Mouse (Mus musculus) embryonic facial prominence, embryonic 11.5 days (tissue): ENCODE results near the gene Jdp2. TPM values are rescaled to one million over a fixed set of nuclear protein-coding genes. Genes with fewer than 3 reads are reported as not detected.
A peak's percentile ranks its signal among the peaks of the same experiment; 100 is the strongest.

ENCODE experiments used
- ATAC-seq: fragments of 200-750 bp; cut with Nextera tagmentation; replicated peaks from 2 replicates; pipeline ENCODE4 v1.8.0; 2017; ENCODE audit warnings: low read depth; ENCODE audit not compliant: insufficient number of reproducible peaks, low FRiP score, low TSS enrichment
- DNase-seq: peaks from one replicate; pipeline ENCODE4 v3.0.0-alpha.2; 2015; ENCODE audit warnings: low spot score
- H3K27ac ChIP-seq: fragments of 300-500 bp; sonication (generic); replicated peaks from 2 replicates; pipeline ENCODE4 v1.5.1; 2014; ENCODE audit warnings: mild to moderate bottlenecking, low read depth, low read length, control low read depth
- H3K27me3 ChIP-seq: fragments of 300-500 bp; sonication (generic); 2 replicates; pipeline ENCODE4 v1.6.1; 2014; ENCODE audit warnings: mild to moderate bottlenecking, low read length, moderate library complexity, mixed read lengths; ENCODE audit not compliant: control insufficient read depth, insufficient read depth
- H3K36me3 ChIP-seq: fragments of 300-500 bp; sonication (generic); replicated peaks from 2 replicates; pipeline ENCODE4 v1.6.1; 2014; ENCODE audit warnings: low read depth, mild to moderate bottlenecking, low read length, moderate library complexity, mixed read lengths; ENCODE audit not compliant: control insufficient read depth, insufficient read depth
- H3K4me1 ChIP-seq: fragments of 300-500 bp; sonication (generic); 2 replicates; pipeline ENCODE4 v1.6.1; 2014; ENCODE audit warnings: low read length, mixed read lengths; ENCODE audit not compliant: control insufficient read depth, insufficient read depth
- H3K4me2 ChIP-seq: fragments of 300-500 bp; sonication (generic); 2 replicates; pipeline ENCODE4 v1.6.1; 2014; ENCODE audit warnings: low read depth, mild to moderate bottlenecking, control low read depth, low read length, moderate library complexity
- H3K4me3 ChIP-seq: fragments of 300-500 bp; sonication (generic); 2 replicates; pipeline ENCODE4 v1.5.1; 2014; ENCODE audit warnings: low read depth, low read length, control low read depth
- H3K9ac ChIP-seq: fragments of 300-500 bp; sonication (generic); replicated peaks from 2 replicates; pipeline ENCODE4 v1.6.1; 2014; ENCODE audit warnings: mild to moderate bottlenecking, control low read depth, low read length
- H3K9me3 ChIP-seq: fragments of 300-500 bp; sonication (generic); replicated peaks from 2 replicates; pipeline ENCODE4 v1.6.1; 2016; ENCODE audit warnings: mild to moderate bottlenecking, low read length, inconsistent platforms, mixed read lengths; ENCODE audit not compliant: control insufficient read depth
- WGBS: fragments of 180-500 bp; shearing (Covaris S2); extraction: QIAGEN DNeasy Blood & Tissue Kit; methylation state at CpG from one replicate; pipeline ENCODE4 v1.1.7; 2014; 5-methylcytosine and 5-hydroxymethylcytosine counted together
- polyA plus RNA-seq: library from polyadenylated mRNA; unstranded; fragments of >200 nt; fragmentation: Nextera tagmentation; extraction: Ambion mirVana; gene quantifications from 2 replicates; pipeline ENCODE4 v1.2.1, GENCODE M21; 2014

Jdp2 gene
- polyA plus RNA-seq: 0.27 and 0.49 TPM in 2 replicates

DNA sequence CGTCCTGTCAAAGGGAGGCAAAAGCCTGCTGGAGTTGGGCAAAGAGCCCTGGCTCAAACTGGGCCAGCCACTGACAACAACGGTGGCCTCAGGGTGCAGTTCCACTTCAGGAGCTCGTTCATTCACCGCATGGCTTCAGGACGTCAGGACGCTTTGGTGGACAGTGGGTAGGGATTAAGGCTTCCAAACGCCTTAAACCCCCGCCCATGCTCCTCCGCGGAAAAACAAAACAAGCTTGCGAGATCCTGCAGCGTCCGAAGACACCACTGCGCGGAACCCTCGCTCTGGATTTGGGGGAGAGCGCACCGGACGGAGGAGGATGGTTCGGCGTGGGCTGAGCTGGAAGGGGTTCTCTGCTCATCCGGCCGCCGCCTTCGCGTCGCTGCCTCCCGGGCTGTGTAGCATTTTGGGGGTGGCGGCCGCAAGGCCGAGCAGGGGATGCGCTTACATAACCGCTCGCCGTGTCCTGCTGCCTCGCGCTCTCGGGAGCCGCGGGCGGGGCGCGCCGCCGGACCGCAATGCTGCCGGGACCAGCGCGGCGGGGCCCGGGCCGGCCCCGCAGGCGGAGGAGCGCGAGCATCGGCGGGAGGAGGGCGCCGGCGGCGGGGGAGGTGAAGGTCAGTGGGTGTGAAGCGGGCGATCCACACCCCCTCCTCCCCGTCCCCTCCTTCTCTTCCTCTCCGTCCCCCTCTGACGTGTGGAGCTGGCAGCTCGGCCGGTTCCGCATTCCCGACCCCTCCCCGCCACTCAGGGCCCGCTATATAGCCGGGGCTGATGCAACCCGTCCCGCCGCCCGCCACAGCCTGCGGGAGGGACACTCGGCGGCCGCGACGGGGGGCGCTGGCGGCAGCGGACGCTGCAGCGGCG lies at the start of gene Jdp2:
Gene Jdp2 (plus strand): TSS at position 417 of the 867 bp plus-strand sequence.
- under 1% methylated on average over 64 of the region's 90 CpGs for WGBS
- peaks cover 6% of the 10 kb centered on the region for H3K27me3 ChIP-seq
- H3K27ac ChIP-seq: peak within 1 kb of the TSS; percentile 35; the same call in 1 of the 2 replicates

DNA sequence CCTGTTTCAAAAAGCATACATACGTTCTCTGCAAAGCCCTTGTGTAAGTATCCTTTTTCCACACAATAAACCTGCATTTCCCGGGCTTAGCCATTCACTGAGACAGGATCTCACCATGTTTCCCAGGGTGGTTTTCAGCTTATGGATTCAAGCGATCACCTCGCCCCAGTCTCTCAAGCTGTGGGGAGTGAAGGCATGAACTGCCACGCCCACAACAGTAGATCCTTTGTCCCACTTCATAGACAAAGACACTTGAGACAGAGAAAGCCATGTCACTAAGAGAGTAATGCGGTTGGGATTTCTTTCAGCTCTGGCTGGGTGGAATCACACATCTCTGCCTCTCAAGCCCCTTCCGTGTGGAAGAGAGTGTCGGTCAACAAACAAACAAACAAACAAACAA lies 49.2 kb upstream of the Jdp2 start:
- Histone ChIP-seq H3K4me3 (no peak overlapping the region), H3K27me3 (no peaks in the 10 kb centered on the region), H3K4me2 (no peak overlapping the region), H3K4me1 (no peaks in the 10 kb centered on the region), H3K9ac (no peak overlapping the region), H3K27ac (no peak overlapping the region), H3K9me3 (no peaks in the 10 kb centered on the region), H3K36me3 (no peaks in the 10 kb centered on the region)
- 78% methylated on average over 8 of the region's 8 CpGs for WGBS
- ATAC-seq: no peak
- DNase-seq: no peak

More for the DNA sequence above, at the start of gene Jdp2:
- Histone ChIP-seq H3K4me3 (peak within 1 kb of the TSS; percentile 71), H3K4me1 (peaks cover 4% of the 10 kb centered on the region; the same call in 1 of the 2 replicates), H3K4me2 (peak within 1 kb of the TSS; percentile 96), H3K9me3 (no peaks in the 10 kb centered on the region), H3K36me3 (no peaks in the 10 kb centered on the region), H3K9ac (peak within 1 kb of the TSS; percentile 81)
- peak; percentile 70 for DNase-seq
- peak; percentile 87 for ATAC-seq

GRCm38 (mm10) chr12:85550435-85550834 lies 48.4 kb upstream of the Jdp2 start:
- no peaks in the 10 kb centered on the region for H3K9me3 ChIP-seq
- H3K4me1 ChIP-seq: no peaks in the 10 kb centered on the region
- H3K36me3 ChIP-seq: no peaks in the 10 kb centered on the region
- no peak overlapping the region for H3K4me3 ChIP-seq
- no peak for ATAC-seq
- H3K4me2 ChIP-seq: no peak overlapping the region
- H3K27ac ChIP-seq: no peak overlapping the region
- WGBS: 90% methylated on average over 4 of the region's 4 CpGs
- DNase-seq: no peak
- no peak overlapping the region for H3K9ac ChIP-seq
- H3K27me3 ChIP-seq: no peaks in the 10 kb centered on the region

DNA sequence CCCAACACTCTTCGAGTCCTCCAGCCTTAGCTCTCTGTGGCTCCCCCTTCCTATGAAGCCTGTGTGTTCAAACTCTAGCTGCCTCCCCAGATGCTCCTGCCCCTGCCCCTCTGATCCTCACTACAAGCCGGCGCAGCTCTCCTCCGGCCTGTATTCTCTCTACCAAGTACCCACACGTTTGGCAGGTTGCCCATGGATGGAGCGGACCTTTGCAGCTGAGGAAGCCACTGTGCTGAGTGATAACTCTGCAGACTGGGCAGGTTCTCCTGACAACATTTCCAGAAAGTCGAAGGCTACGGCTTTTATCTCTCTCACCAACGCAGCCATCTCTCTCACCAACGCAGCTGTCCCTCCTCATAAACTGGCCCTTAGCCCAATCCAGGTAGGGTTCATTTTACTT lies 39.5 kb upstream of the Jdp2 start:
- H3K9me3 ChIP-seq: no peaks in the 10 kb centered on the region
- H3K9ac ChIP-seq: no peak overlapping the region
- no peak overlapping the region for H3K4me3 ChIP-seq
- no peak overlapping the region for H3K4me2 ChIP-seq
- no peak overlapping the region for H3K27ac ChIP-seq
- no peak for DNase-seq
- H3K4me1 ChIP-seq: no peaks in the 10 kb centered on the region
- no peaks in the 10 kb centered on the region for H3K36me3 ChIP-seq
- no peak for ATAC-seq
- WGBS: 90% methylated on average over 10 of the region's 10 CpGs
- no peaks in the 10 kb centered on the region for H3K27me3 ChIP-seq

DNA sequence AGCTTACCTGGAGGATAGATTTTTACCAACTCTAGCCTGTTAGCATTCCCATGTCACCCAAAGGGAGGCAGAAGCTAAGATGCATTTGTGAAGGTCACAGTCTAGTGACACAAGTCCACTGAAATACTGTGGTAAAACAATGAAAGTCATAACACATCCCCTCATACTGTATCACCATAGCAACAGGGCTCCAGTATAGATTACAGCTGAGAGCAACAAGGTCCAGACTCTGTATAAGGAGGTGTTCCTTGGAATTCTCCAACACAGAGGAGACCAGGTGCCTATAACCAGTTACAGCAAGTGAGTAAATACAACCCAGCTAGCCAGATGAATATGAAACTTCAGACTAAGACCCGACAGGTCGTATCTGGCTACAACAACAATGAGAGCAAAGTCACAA lies 33.4 kb upstream of the Jdp2 start:
- no peak overlapping the region for H3K27ac ChIP-seq
- DNase-seq (no peak), ATAC-seq (no peak)
- no peaks in the 10 kb centered on the region for H3K27me3 ChIP-seq
- H3K9ac ChIP-seq: no peak overlapping the region
- H3K4me1 ChIP-seq: no peaks in the 10 kb centered on the region
- H3K4me3 ChIP-seq: no peak overlapping the region
- H3K36me3 ChIP-seq: no peaks in the 10 kb centered on the region
- H3K9me3 ChIP-seq: no peaks in the 10 kb centered on the region
- WGBS: 79% methylated on average over 2 of the region's 2 CpGs
- H3K4me2 ChIP-seq: no peak overlapping the region

DNA sequence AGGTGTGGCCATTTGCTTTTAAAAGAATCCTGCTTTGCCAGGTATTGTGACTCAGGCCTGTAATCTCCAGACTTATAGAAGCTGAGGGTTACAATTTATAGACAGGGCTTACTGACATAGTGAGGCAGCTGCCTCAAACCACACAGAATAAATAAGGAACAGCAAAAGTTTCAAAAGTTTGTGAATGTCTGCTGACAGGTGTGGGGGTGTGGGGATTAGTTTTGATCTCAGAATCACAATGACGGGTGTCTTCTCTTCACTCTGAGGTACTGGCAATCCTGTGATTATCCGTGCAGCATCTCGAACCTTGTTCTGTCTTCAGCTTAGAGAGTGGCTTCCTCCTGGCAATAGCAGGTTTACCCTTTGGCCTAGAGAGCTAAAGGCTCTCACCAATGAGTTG lies 30.5 kb upstream of the Jdp2 start:
- Histone ChIP-seq H3K36me3 (no peaks in the 10 kb centered on the region), H3K9ac (no peak overlapping the region), H3K4me1 (peaks cover 4% of the 10 kb centered on the region), H3K27me3 (no peaks in the 10 kb centered on the region), H3K4me2 (no peak overlapping the region), H3K4me3 (no peak overlapping the region), H3K9me3 (no peaks in the 10 kb centered on the region), H3K27ac (no peak overlapping the region)
- ATAC-seq (no peak), DNase-seq (no peak)
- 77% methylated on average over 3 of the region's 3 CpGs for WGBS

DNA sequence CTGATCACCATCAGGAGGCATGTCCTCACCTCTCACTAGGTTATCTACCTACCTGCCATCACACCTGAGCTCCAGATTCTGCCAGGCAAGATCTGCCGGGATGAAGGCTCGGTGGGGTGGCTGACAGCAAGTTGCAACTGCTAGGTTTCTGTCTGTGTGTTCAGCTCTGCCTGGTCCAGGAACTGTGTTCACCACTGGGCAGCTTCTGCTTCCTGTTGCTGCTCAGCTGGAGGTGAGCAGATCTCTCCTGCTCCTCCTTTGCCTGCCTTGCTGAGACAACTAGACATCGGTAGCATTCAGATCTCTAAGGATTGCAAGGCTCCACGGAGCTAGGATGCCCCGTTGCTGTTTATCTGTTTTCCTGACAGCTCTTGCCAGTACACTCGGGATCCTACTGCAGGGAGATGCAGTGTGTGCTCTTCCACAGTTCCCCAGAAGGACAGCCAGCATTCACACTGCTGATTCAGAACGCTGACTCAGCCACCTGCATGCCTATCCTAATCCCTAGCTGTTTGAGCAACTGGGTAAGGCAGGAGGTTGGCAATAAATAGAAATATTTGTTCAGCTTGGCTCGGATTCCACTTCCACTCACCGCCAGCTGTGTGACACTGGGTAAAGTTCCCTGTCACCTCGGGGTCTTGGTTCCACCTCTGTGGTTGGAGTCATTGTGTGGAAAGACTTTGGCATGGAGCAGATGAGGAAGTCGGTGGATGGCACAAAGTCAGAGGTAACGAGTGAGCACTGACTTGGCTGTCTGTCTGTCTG lies 29.3 kb upstream of the Jdp2 start:
- Histone ChIP-seq H3K36me3 (no peaks in the 10 kb centered on the region), H3K9me3 (no peaks in the 10 kb centered on the region), H3K9ac (0 out of 2 replicates have a peak overlapping the region, but pooled peaks have one; percentile 13), H3K27me3 (no peaks in the 10 kb centered on the region), H3K4me1 (peaks cover 4% of the 10 kb centered on the region), H3K4me3 (no peak overlapping the region), H3K27ac (no peak overlapping the region), H3K4me2 (no peak overlapping the region)
- DNase-seq: no peak
- WGBS: 73% methylated on average over 12 of the region's 12 CpGs
- no peak for ATAC-seq

DNA sequence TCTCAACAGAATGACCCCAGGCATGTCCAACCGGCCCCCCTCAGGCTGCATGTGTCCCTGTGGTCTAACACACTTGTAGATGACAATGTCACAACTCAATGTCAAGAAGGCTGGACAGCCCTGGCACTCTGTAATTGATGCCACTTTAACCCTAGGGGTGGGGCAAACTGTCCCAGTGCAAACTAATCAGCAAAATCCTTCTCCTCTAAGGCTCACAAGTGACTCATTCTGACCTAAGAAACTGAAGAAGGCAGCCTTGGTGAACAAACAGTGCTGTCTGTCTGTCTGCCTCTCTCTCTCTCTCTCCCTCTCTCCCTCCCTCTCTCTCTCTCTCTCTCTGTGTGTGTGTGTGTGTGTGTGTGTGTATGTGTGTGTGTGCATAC lies 28.7 kb upstream of the Jdp2 start:
- H3K9me3 ChIP-seq: no peaks in the 10 kb centered on the region
- H3K27ac ChIP-seq: no peak overlapping the region
- no peak overlapping the region for H3K4me3 ChIP-seq
- H3K9ac ChIP-seq: no peak overlapping the region
- no peaks in the 10 kb centered on the region for H3K27me3 ChIP-seq
- no peaks in the 10 kb centered on the region for H3K36me3 ChIP-seq
- ATAC-seq (no peak), DNase-seq (no peak)
- H3K4me2 ChIP-seq: no peak overlapping the region
- peaks cover 4% of the 10 kb centered on the region for H3K4me1 ChIP-seq
- WGBS: 79% methylated on average over 1 of the region's 1 CpGs
